In genomic region chr2:61295261-61295964, GRCm38 (mm10) we compare ENCODE assay signal across 8 mouse cellular contexts.
DNase-seq lines count a peak whose midpoint lies in the region; ATAC-seq lines count a peak whose summit lies in the region.

No protein-coding gene starts in this region.

- peak; percentile 55 for DNase-seq in ovary, adult 18-20 months (ENCODE audit: low spot score)
- no peak for DNase-seq in ovary, postnatal 14 days (ENCODE audit: low spot score)
- DNase-seq in kidney, adult 9 months: peak; percentile 61
- peak; percentile 32 for DNase-seq in testis, postnatal 14 days (ENCODE audit: low spot score)
- no peak for DNase-seq in retina, embryonic 14.5 days (ENCODE audit: low spot score)
- no peak for DNase-seq in right cerebral cortex, adult 18-20 months

- ATAC-seq in granulocyte monocyte progenitor cell, adult 5-6 weeks (replicated peaks; ENCODE audit: poor library complexity, severe bottlenecking): peak; percentile 78
- no peak for ATAC-seq in cerebellum, adult (ENCODE audit: insufficient number of reproducible peaks, low FRiP score, low TSS enrichment)

Comparison
In these comparisons a context has a peak if more than half of its experiments do, and no peak if none do; other contexts are left out.
1. DNase-seq: peak in ovary, adult 18-20 months (single experiment), kidney, adult 9 months (single experiment) and testis, postnatal 14 days (single experiment); none in ovary, postnatal 14 days (single experiment), retina, embryonic 14.5 days (single experiment) and right cerebral cortex, adult 18-20 months (single experiment).